Mouse (Mus musculus): Measurements from ENCODE around the gene Gigyf2.

Gigyf2 gene

GRCm38 (mm10) chr1:87321071-87321470, 5.7 kb upstream of the Gigyf2 start:
- no peak for DNase-seq (ENCODE audit: low spot score)

DNA sequence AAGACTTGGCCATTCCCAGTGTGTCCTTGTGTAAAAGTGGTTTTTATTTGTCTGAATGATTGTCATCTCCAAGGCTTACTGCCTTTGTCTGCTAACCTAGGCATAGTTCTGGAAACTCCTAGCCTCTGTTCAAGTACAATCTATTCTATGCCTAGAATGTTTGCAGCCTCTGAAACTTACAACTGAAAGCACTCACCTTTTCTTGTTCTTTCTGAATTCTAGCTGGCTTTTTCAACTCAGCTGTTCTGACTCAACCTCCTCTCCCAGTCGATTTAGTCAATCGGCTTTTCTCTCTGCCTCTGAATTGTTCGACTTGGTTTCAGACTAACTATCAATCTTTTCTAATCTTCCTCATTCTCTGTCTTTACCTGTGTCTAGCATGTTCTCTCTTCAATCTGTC, 4.0 kb upstream of the Gigyf2 start:
- no peak for DNase-seq (ENCODE audit: low spot score)

- no peak for DNase-seq (ENCODE audit: low spot score)
These were observed 2.1 kb upstream of the Gigyf2 start for GRCm38 (mm10) chr1:87324649-87325048.

DNA sequence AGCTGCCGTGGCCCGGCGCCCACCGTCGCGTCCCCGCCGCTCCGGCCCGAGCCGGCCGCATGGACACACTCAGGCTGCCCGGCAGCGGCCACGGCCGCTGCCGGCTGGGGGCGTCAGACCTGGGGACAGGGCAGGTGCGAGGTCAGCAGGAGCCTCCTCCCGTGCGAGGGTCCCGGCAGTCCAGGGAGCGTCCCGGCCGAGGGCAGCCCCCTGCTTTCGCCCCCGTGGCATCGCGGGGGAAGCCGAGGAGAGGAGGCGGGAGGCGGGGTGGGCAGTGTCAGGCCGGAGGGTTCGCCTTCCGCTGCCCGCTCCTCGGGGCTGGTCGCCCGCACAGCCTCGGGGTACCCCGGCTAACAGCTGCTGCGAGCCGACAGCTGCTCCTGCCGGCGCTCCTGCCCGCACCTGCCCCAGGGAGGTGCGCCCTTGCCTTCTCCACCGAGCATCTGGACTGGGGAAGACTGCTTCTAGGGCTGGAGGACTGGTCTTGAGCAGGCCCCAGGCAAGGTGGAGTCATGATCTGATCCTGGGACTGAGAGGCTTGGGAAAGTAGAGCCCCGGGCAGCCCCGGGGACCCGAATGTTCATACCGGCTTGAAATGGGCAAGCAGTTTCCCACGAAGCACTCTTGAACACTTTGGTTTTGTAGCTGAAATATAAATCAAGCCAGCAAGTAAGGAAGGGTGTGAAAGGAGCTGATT, 515 bp downstream of the Gigyf2 start:
- DNase-seq (ENCODE audit: low spot score), result no peak

DNA sequence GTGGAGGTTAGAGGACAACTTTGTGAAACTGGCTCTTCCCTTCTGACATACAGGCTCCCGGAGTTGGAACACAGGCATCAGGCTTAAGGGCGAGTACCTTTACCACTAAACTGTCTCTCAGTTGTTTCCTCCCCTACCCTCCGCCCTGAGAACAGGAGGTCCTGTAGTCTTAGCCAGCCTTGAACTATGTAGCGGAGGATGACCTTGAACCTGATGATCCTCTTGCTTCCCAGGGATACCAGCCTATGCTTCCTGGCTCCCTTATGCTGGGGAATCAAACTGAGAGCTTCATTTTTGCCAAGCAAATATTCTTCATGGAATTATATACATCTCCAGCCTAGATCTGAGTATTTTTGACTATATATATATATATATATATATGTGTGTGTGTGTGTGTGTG, 5.0 kb downstream of the Gigyf2 start:
- DNase-seq (ENCODE audit: low spot score), result no peak

- no peak for DNase-seq (ENCODE audit: low spot score)
These were observed 23.8 kb downstream of the Gigyf2 start for GRCm38 (mm10) chr1:87350576-87350975.

GRCm38 (mm10) chr1:87360276-87360675, 33.5 kb downstream of the Gigyf2 start:
- no peak for DNase-seq (ENCODE audit: low spot score)

- DNase-seq (ENCODE audit: low spot score), result peak; percentile 31
These were observed 51.3 kb downstream of the Gigyf2 start for GRCm38 (mm10) chr1:87378024-87378560.

DNA sequence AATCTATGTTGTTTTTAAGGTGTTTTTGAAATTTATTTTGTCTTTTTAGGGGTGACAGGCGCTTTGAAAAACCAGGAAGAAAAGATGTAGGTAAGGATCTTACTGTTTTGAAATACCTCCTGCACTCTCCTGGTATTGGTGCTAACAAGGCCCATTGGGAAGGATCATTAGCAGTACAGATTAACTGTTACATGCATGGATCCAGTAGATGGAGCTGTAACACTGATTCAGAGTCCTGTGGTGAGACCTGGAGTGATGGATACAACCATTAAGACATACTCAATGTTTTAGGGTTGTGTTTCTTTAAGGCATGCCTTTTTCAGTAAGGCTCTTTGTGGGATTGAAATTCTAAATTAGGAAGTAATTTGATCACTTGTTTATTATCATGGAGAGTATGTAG, 53.1 kb downstream of the Gigyf2 start:
- DNase-seq (ENCODE audit: low spot score), result no peak

GRCm38 (mm10) chr1:87381152-87381551, 54.4 kb downstream of the Gigyf2 start:
- DNase-seq (ENCODE audit: low spot score), result no peak

- DNase-seq (ENCODE audit: low spot score), result no peak
These were observed 59.8 kb downstream of the Gigyf2 start for GRCm38 (mm10) chr1:87386436-87387092.

- no peak for DNase-seq (ENCODE audit: low spot score)
These were observed 66.8 kb downstream of the Gigyf2 start for GRCm38 (mm10) chr1:87393444-87394195.

DNA sequence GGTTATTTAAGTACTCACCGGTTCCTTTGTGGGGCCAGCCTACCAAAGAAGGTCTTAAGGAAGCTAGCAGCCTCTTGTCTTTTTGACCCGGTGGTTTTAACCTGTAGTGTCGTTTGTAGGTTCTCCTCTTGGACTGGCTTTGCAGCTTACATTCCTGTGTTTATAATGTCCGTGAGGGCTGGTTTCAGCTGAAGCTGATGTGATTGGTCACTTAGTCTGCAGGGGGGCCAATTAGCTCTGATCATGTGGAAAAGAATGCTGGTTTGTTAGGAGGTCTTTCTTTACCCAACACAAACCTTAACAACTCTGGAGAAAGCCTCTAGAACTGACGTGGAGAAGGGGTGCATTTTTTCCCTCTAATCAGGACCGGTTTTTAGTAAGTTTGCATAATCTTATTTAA, 67.8 kb downstream of the Gigyf2 start, which contains the start of gene Kcnj13:
Gene Kcnj13 (minus strand): TSS at position 136 of the 400 bp plus-strand sequence.
- DNase-seq (ENCODE audit: low spot score), result no peak

DNA sequence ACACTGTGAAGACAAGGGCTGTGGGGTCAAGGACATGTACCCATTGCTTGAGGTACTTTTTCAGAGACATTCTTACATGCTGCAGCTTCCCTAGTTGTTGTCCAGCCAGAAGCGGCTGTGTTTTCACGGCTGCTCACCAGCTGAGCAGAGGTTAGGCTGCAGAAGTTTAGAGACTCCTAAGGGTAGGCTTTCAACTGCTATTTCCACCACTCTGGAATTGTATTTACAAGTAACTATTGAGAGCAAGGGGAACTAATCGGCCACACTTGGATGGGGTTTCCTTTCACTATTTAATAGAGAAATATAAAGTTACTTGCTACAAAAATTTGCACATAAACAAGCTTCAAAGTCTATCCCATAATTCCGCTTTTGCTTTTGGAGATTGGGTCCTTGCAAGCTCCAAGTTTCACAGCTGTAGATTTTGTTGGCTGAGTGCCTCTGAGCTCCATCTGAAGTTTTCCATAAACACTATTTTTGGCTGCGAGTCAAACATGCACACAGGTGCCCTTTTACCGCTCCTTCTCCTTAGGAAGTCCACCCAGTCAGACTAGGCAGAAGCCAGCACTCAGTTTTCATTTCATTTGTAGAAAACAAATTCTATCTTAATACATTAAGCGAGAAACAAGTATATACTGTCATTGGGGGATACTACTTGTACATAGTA, 70.3 kb downstream of the Gigyf2 start:
- DNase-seq (ENCODE audit: low spot score), result no peak

GRCm38 (mm10) chr1:87404710-87405109, 77.9 kb downstream of the Gigyf2 start:
- DNase-seq (ENCODE audit: low spot score), result no peak

DNA sequence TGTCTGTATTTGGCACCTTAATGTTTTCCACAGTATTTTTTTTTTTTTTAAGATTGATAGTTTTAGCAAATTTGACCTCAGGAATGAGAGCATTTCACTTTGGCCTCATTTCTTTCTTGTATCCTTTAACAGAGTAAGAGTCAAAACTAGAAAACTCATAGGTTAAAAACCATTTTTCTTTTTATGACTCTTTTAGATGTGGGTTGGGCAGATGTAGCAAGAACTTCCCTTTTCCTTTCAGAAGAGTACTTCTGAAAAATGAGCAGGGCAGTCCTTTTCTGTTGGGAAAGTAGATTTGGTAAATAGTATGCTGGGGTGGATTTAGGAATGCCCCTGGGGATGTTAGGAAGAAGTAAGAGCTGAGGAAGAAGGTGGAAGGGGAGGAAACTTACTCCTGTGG, 79.2 kb downstream of the Gigyf2 start:
- no peak for DNase-seq (ENCODE audit: low spot score)

GRCm38 (mm10) chr1:87409380-87409779, 82.6 kb downstream of the Gigyf2 start:
- no peak for DNase-seq (ENCODE audit: low spot score)

DNA sequence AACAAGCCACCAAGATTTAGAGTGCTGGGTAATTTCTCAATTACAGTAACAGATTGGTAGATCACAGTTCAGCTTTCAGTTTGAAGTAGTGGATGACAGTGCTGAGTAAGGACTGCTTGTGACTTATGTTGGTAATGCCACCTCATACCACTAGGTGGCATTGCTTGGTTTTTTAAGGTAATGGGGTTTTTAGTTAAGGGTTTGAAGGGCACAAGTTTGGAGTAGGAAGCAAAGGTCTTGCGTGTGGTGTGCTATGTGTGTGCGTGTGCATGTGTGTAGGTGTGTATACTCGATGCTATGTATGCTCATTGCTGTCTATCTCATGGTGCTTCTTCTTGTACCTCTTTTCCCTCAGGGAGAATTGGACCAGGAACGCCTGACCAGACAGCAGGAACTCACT, 91.9 kb downstream of the Gigyf2 start:
- DNase-seq (ENCODE audit: low spot score), result peak; percentile 25

GRCm38 (mm10) chr1:87435125-87435524, 108.3 kb downstream of the Gigyf2 start:
- no peak for DNase-seq (ENCODE audit: low spot score)

GRCm38 (mm10) chr1:87436583-87436982, 109.8 kb downstream of the Gigyf2 start:
- no peak for DNase-seq (ENCODE audit: low spot score)

GRCm38 (mm10) chr1:87447183-87448104, 120.6 kb downstream of the Gigyf2 start:
- DNase-seq (ENCODE audit: low spot score), result peak; percentile 34
